Mouse (Mus musculus): ENCODE measurements around the gene Dpp3.
"Not testable (repeated sequence)": the region's sequence is repeated elsewhere in the genome, so short reads cannot be mapped to it uniquely, and the experiment has no call there.

Dpp3 gene

DNA sequence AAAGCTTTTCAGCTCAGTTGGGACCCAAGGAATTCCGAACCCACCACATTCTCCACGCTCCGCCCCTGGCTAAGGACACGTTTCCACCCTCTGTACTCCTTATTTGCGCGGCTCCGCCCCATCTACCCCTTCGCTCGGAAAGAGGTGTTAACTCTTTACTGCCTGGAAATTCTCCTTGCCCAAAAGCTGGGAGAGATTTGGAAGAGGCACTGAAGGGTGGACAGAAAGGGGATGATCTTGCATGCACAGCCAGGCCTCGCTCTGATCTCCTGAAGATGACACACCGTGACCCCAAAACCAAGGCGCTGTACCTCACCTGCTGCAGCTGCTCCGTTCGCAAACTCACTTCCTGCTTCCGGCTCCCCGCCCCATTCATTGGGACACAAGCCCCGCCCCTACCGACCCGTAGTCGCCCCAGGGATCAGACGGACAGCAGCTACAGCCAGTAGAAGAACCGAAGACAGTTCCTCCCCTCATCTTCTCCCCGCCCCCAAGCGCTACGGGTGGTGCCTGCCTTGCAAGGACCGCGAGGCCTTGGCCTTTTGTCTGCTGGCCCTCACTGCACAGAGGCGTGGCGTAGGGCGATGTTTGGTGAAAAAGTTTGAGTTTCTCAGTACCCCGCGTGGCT lies at the start of gene Dpp3:
Gene Dpp3 (minus strand): TSS at position 384 of the 628 bp plus-strand sequence.
- DNase-seq (ENCODE audit: low spot score in 2 of 2) = peak; percentile 99

DNA sequence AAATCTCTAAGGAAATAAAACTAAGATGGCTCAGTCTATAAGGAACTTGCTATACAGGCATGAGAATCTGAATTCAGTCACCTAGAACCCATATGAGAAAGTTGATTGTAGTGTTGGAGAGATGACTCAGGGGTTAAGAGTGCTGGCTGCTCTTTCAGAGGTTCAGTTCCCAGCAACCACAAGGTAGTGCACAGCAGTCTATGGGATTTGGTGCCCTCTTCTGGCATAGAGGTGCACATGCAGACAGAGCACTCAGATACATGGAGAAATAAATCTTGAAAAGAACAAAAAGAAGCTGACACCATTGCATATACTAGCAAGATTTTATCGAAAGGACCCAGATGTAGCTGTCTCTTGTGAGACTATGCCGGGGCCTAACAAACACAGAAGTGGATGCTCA lies 40.1 kb upstream of the Dpp3 start:
- DNase-seq (ENCODE audit: low spot score in 2 of 2) = no peak

DNA sequence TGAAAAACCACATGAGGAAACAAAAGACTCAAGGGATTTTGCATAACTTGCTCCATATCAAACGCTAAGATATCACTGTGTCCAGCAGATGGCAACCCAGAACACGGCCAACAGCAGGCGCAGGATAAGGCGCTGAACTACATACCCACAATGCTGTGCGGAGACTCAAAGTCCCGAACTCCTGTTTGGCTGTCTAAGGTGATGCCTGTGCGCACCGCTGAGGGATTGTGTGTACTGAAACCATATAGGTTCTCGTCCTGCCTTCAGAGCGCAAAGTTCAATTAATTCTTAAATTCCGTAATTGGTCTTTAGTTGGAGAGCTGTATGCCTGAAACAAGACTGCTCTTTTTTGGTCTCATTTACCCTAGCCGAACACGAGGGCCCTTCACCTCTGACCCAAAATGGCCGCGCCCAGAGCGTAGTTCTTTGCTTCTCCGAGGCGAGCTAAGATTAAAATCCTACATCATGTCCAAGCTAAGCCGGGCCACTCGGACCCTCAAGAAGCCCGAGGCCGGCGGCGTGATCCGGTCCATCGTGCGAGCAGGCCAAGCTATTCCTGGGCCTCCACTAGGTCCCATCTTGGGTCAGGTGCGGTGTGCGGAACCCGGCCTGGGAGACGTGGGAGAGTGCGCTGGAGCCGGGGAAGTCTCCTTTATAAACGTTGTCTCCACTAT lies 34.0 kb upstream of the Dpp3 start, which contains the start of gene Mrpl11:
Gene Mrpl11 (plus strand): TSS at position 220 of the 674 bp plus-strand sequence.
- peak; percentile 94 to 97 for DNase-seq (ENCODE audit: low spot score in 2 of 2)

DNA sequence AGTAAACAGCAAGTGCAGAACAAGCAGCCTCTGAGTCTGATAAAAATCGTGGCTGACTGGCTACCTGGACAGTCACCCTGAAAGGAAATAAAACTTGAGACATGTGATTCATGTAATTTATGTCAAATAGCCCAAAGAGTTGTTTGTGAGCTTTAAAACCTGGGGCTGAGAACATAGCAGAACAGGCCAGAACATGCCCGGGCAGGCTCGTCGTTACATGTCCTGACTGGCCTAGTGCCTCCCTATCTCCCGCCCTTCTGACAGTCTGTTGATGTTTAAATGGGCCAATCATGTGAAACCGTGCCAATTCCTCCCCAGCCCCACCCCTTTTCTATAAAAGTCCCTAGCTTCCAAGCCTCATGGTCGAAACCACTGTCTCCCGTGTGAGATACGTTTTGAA lies 20.6 kb upstream of the Dpp3 start:
- not testable (repeated sequence) for DNase-seq (ENCODE audit: low spot score in 2 of 2)

DNA sequence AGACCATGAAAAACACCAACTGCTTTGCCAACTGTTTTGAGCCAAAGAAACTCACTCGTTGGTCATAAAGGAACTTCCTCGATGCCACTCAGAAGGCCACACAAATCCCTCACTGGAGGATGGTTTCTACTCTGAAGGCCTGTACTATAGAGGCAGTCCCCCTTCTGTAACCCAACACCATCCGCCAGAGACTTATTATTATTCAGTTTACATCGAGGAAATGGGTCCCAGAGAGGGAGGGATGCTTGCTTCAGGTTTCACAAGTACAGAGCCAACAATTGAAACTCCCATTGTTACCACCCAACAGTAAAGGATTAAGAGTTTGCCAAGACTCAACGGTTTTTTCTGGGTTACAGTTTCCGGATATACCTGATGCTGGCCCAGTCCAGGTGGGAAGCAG lies 17.5 kb upstream of the Dpp3 start:
- DNase-seq (ENCODE audit: low spot score in 2 of 2) = no peak

DNA sequence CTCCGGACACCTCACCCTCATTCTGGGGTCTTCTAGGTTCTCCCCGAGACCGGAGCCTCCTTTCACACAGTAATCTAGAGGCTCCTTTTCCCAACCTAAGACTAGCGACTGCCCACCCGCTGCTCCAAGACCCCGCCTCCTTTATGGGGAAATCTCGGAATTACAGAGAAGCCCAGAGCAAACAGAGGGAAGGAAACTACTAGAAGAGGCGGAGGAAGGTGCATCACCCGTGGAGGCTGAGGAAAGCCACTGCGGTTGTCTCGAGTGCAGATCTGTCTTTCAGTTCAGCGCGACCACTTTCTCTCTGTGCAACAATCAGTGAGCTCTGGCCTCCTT lies 15.1 kb upstream of the Dpp3 start:
- no peak for DNase-seq (ENCODE audit: low spot score in 2 of 2)

- DNase-seq (ENCODE audit: low spot score in 2 of 2) = peak; percentile 75
Measured at GRCm38 (mm10) chr19:4942551-4943252, 14.6 kb upstream of the Dpp3 start, which contains the start of gene Peli3. TSS of gene Peli3 (minus strand) at chr19:4943127.

DNA sequence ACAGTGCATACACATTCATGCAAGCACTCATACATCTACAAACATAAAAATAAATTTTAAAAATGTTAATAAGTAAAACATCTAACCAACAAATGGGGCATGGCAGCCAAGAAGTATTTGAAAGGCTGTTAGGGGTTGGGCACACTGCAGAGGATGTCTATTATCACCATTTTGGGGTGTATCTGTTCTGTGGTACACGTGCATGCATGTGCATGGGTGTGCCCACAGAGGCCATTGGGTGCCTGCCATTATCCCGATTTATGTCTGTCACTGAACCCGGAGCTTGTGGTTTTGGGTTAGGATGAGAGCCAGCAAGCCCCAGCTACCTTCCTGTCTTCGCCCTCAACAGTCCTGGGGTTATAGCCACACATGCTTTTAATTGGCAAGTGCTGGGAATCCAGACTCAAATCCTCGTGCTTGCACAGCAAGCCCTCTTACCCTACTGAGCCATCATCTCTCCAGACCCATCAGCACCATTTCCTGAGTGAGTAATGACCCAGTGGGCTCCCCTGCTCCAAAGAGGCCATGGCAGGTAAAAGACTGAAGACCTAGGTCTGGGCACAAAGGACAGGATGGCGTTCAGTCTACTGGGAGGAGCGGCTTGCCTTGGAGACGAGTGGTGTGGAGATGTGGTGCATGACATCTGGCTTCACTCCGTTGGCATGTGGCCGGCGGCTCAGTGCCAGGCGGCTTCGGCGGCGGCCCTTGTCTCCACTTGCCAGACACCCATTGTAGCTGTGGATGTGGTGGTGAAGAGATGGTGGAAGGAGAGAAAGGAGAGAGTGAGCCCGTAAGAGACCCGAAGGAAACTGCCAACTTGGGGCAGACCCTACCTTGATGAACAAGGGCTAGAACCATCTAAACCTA lies 9.6 kb upstream of the Dpp3 start:
- DNase-seq (ENCODE audit: low spot score in 2 of 2) = no peak

DNA sequence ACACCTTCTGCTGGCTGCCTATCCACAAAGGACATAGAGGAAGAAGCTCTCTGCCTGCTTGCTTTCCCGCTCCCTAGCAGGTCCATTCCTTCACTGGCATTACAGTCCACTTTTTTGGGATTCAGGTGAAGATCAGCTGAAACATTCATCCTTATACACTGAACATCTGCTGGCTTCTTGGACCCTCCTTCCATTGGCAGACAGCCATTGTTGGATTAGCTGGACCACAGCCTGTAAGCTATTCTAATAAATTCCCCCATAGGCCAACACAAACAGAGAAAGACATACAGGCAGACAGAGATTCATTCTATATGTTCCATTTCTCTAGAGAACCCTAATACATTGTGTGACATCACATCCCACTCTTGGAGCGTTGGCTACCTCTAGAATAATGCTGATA lies 8.8 kb upstream of the Dpp3 start:
- no peak for DNase-seq (ENCODE audit: low spot score in 2 of 2)

- DNase-seq (ENCODE audit: low spot score in 2 of 2) = peak; percentile 14 to 18
Measured at GRCm38 (mm10) chr19:4928781-4929180, 694 bp upstream of the Dpp3 start.

GRCm38 (mm10) chr19:4925121-4925860 lies 2.8 kb downstream of the Dpp3 start:
- DNase-seq (ENCODE audit: low spot score in 2 of 2) = no peak

GRCm38 (mm10) chr19:4919652-4920051 lies 8.4 kb downstream of the Dpp3 start:
- DNase-seq (ENCODE audit: low spot score in 2 of 2) = no peak

- DNase-seq (ENCODE audit: low spot score in 2 of 2) = no peak
Measured at GRCm38 (mm10) chr19:4916827-4917226, 11.3 kb downstream of the Dpp3 start.

DNA sequence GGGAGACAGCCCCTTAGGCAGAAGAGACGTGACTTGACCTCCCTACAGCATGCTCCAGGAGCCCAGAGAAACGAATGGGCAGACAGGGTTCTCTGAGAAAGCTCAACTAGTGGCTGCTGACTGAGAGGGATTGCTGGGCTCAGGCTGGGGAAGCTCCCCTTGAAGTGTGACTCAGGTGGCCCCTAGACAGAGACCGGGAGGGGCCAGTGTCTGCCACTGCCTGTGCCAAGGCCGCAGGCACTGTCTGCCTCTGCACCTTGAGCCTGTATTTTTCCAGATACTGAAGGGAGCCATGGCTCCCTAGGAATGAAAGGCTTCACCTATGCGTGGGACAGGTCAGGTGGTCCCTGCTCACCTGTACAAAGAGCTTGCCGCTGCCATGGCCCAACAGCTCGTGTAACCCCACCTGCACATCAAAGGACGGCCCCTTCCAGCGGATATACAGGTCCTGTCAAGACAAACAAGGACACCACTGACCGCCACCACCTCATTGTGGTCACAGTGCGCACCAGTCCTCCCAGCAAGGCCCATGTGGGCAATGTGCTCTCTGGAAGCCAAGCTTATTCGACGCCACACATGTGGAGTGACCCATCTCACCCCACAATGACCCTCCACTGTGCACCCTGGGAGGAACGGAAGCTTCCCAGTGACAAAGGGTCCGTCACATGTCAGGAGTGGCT lies 12.0 kb downstream of the Dpp3 start:
- DNase-seq (ENCODE audit: low spot score in 2 of 2) = no peak

- DNase-seq (ENCODE audit: low spot score in 2 of 2) = no peak
Measured at GRCm38 (mm10) chr19:4909376-4909775, 18.7 kb downstream of the Dpp3 start.

GRCm38 (mm10) chr19:4908107-4908506 lies 20.0 kb downstream of the Dpp3 start:
- no peak for DNase-seq (ENCODE audit: low spot score in 2 of 2)

DNA sequence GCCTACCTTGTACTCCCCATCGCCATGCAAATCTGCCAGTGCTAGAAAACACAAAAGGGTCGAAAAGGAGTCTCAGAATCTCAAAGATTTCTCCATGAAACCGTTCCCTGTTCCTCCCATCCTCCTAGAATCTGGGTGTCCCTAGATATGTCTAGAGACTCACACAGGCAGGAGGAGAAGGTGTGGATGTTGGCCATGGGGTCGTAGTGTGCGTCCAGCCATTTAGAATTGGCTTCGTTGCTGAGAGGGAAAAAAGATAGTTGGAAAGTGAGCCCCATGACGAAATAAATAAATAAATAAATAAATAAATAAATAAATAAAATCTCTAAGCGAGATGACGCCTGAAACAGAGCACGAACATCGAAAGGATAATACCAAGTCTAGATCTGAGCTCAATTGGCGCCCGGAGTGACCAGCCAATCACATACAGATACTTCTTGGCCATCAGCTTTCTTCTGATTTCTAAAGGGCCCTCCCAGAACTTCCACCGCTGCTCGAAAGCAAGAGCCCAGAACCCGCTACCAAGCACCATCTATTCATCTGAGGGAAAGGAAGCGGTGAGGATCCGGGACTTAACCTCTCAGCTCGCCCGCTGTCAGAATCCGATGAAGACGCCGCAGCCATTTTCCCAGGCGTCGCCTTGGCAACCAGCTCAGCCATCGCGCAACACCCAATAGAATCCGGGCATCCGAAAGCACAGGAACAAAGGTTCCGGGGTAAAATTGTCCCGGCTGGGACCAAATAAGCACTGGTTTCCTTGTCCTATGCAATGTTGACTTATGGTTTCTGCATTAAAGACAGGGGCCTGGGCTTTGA lies 21.9 kb downstream of the Dpp3 start, which contains the start of gene Bbs1:
Gene Bbs1 (minus strand): TSS at position 650 of the 816 bp plus-strand sequence.
- peak; percentile 80 to 83 for DNase-seq (ENCODE audit: low spot score in 2 of 2)

DNA sequence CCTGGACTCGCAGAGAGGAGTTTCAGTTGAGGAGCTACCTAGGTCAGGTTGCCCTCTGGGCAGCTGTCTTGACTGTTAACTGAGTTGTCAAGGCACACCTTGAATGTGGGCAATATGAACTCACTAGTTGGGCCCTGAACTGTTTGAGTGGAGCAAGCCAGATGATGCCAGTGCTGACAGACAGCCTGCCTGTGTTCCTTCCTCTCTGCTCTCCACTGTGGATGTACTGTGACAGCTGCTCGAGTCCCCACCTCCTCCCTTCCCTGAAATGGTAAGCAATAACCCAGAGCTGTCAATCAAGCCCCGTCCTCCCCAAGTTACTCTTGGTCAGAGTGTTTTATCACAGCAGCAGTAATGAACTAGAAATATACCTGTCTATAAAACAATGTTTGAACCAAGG lies 28.2 kb downstream of the Dpp3 start:
- DNase-seq (ENCODE audit: low spot score in 2 of 2) = no peak

- no peak for DNase-seq (ENCODE audit: low spot score in 2 of 2)
Measured at GRCm38 (mm10) chr19:4898972-4899371, 29.1 kb downstream of the Dpp3 start.
